ENCODE assay signal across 20 mouse cellular contexts in genomic region chr13:116110578-116110977, GRCm38 (mm10).
"Had no signal": no experiment of that assay in that cellular context is flagged by ENCODE, and none has a peak within 500 bp of the region (broad histone marks: within the 10 kb centered on the region; RNA-seq: fewer than 3 reads in every experiment).

No protein-coding gene starts in this region.

- H3K4me1 ChIP-seq: midbrain, embryonic 12.5 days; midbrain, embryonic 15.5 days; neural tube, embryonic 12.5 days; neural tube, embryonic 15.5 days had no signal

- DNase-seq: kidney, adult 9 months; kidney, postnatal 14 days; kidney, postnatal 4 days; liver, postnatal 0 days; lung, embryonic 14.5 days; right cerebral cortex, postnatal 14 days; right cerebral cortex, postnatal 4 days; thymus, adult 2 months; thymus, postnatal 14 days; thymus, postnatal 4 days had no signal

- H3K9ac ChIP-seq: liver, embryonic 14.5 days; liver, postnatal 0 days; lung, embryonic 14.5 days; midbrain, embryonic 12.5 days; midbrain, embryonic 15.5 days; neural tube, embryonic 12.5 days; neural tube, embryonic 15.5 days had no signal

- H3K4me2 ChIP-seq: lung, embryonic 14.5 days; midbrain, embryonic 12.5 days; midbrain, embryonic 15.5 days; neural tube, embryonic 12.5 days; neural tube, embryonic 15.5 days had no signal

- H3K36me3 ChIP-seq: midbrain, embryonic 12.5 days; midbrain, embryonic 15.5 days; neural tube, embryonic 12.5 days; neural tube, embryonic 15.5 days had no signal

- H3K27ac ChIP-seq: left cerebral cortex, adult 2 months; liver, embryonic 14.5 days; macrophage; midbrain, embryonic 12.5 days; midbrain, embryonic 15.5 days; neural tube, embryonic 12.5 days; neural tube, embryonic 15.5 days; stomach, postnatal 0 days had no signal

- H3K4me3 ChIP-seq: layer of hippocampus, adult 2 months; left cerebral cortex, adult 2 months; midbrain, embryonic 12.5 days; midbrain, embryonic 15.5 days; neural tube, embryonic 12.5 days; neural tube, embryonic 15.5 days had no signal

- H3K27me3 ChIP-seq: midbrain, embryonic 12.5 days; midbrain, embryonic 15.5 days; neural tube, embryonic 12.5 days; neural tube, embryonic 15.5 days had no signal

- H3K9me3 ChIP-seq: midbrain, embryonic 12.5 days; midbrain, embryonic 15.5 days; neural tube, embryonic 12.5 days; neural tube, embryonic 15.5 days had no signal

- ATAC-seq: liver, postnatal 0 days; lung, postnatal 0 days; midbrain, embryonic 15.5 days had no signal
